Mouse (Mus musculus) embryonic facial prominence, embryonic 14.5 days (tissue): ENCODE data around the gene Coq4. TPM values are rescaled to one million over a fixed set of nuclear protein-coding genes. Genes with fewer than 3 reads are reported as not detected.

ENCODE experiments used
- ATAC-seq: fragments of 200-750 bp; cut with Nextera tagmentation; 2 replicates; pipeline ENCODE4 v1.8.0; 2017; ENCODE audit warnings: low read depth, moderate number of reproducible peaks, moderate TSS enrichment
- DNase-seq: peaks from one replicate; pipeline ENCODE4 v3.0.0-alpha.2; 2015; ENCODE audit warnings: low spot score
- H3K27ac ChIP-seq: fragments of 300-500 bp; sonication (generic); replicated peaks from 2 replicates; pipeline ENCODE4 v1.5.1; 2014; ENCODE audit warnings: low read depth, mild to moderate bottlenecking, low read length, moderate library complexity
- H3K27me3 ChIP-seq: fragments of 300-500 bp; sonication (generic); replicated peaks from 2 replicates; pipeline ENCODE4 v1.6.1; 2014; ENCODE audit warnings: low read length; ENCODE audit not compliant: control insufficient read depth, insufficient read depth
- H3K36me3 ChIP-seq: fragments of 300-500 bp; sonication (generic); 2 replicates; pipeline ENCODE4 v1.6.1; 2014; ENCODE audit warnings: low read length, mixed read lengths; ENCODE audit not compliant: control insufficient read depth, insufficient read depth
- H3K4me1 ChIP-seq: fragments of 300-500 bp; sonication (generic); 2 replicates; pipeline ENCODE4 v1.6.1; 2014; ENCODE audit warnings: antibody characterized with exemption, low read length; ENCODE audit not compliant: control insufficient read depth, insufficient read depth
- H3K4me2 ChIP-seq: fragments of 300-500 bp; sonication (generic); 2 replicates; pipeline ENCODE4 v1.6.1; 2014; ENCODE audit warnings: low read depth, mild to moderate bottlenecking, low read length, moderate library complexity, mixed read lengths
- H3K4me3 ChIP-seq: fragments of 300-500 bp; sonication (generic); 2 replicates; pipeline ENCODE4 v1.5.1; 2014; ENCODE audit warnings: low read depth, mild to moderate bottlenecking, low read length
- H3K9ac ChIP-seq: fragments of 300-500 bp; sonication (generic); 2 replicates; pipeline ENCODE4 v1.6.1; 2014; ENCODE audit warnings: low read depth, mild to moderate bottlenecking, low read length, moderate library complexity, mixed read lengths
- H3K9me3 ChIP-seq: fragments of 300-500 bp; sonication (generic); 2 replicates; pipeline ENCODE4 v1.6.1; 2016; ENCODE audit warnings: low read length; ENCODE audit not compliant: control insufficient read depth
- WGBS: fragments of 180-500 bp; shearing (Covaris S2); extraction: QIAGEN DNeasy Blood & Tissue Kit; methylation state at CpG from one replicate; pipeline ENCODE4 v1.1.7; 2014; 5-methylcytosine and 5-hydroxymethylcytosine counted together
- polyA plus RNA-seq: library from polyadenylated mRNA; unstranded; fragments of >200 nt; fragmentation: Nextera tagmentation; extraction: Ambion mirVana; gene quantifications from 2 replicates; pipeline ENCODE4 v1.2.1, GENCODE M21; 2014

Gene Coq4
- 26.3 and 29.4 TPM in 2 replicates for polyA plus RNA-seq

GRCm38 (mm10) chr2:29787104-29787917, at the start of gene Coq4:
Gene Coq4 (plus strand): TSS chr2:29787493.
- Histone ChIP-seq H3K4me3 (peak within 1 kb of the TSS; percentile 78), H3K4me2 (peak within 1 kb of the TSS; percentile 79), H3K36me3 (peaks cover 60% of the 10 kb centered on the region), H3K27ac (peak within 1 kb of the TSS; percentile 66), H3K9ac (peak within 1 kb of the TSS; percentile 78), H3K27me3 (no peaks in the 10 kb centered on the region), H3K4me1 (peaks cover 7% of the 10 kb centered on the region), H3K9me3 (no peaks in the 10 kb centered on the region)
- peak; percentile 96 for DNase-seq
- peak; percentile 91 for ATAC-seq
- 1% methylated on average over 31 of the region's 31 CpGs for WGBS

- DNase-seq (no peak), ATAC-seq (no peak)
- no peak overlapping the region for H3K27ac ChIP-seq
- H3K9me3 ChIP-seq: no peaks in the 10 kb centered on the region
- no peak overlapping the region for H3K9ac ChIP-seq
- 53% methylated on average over 4 of the region's 4 CpGs for WGBS
- H3K27me3 ChIP-seq: no peaks in the 10 kb centered on the region
- peaks cover 63% of the 10 kb centered on the region for H3K36me3 ChIP-seq
- H3K4me1 ChIP-seq: no peaks in the 10 kb centered on the region
- no peak overlapping the region for H3K4me2 ChIP-seq
- no peak overlapping the region for H3K4me3 ChIP-seq
Observed at GRCm38 (mm10) chr2:29738799-29739198, 48.5 kb upstream of the Coq4 start.

- no peaks in the 10 kb centered on the region for H3K27me3 ChIP-seq
- H3K4me1 ChIP-seq: no peaks in the 10 kb centered on the region
- no peak overlapping the region for H3K9ac ChIP-seq
- peaks cover 58% of the 10 kb centered on the region for H3K36me3 ChIP-seq
- H3K4me3 ChIP-seq: no peak overlapping the region
- ATAC-seq (no peak), DNase-seq (no peak)
- H3K4me2 ChIP-seq: no peak overlapping the region
- H3K9me3 ChIP-seq: no peaks in the 10 kb centered on the region
- 64% methylated on average over 5 of the region's 5 CpGs for WGBS
- H3K27ac ChIP-seq: no peak overlapping the region
Observed at GRCm38 (mm10) chr2:29739368-29739767, 47.9 kb upstream of the Coq4 start.

GRCm38 (mm10) chr2:29741207-29741606, 46.1 kb upstream of the Coq4 start:
- Histone ChIP-seq H3K9me3 (no peaks in the 10 kb centered on the region), H3K27ac (no peak overlapping the region), H3K4me1 (no peaks in the 10 kb centered on the region), H3K4me3 (no peak overlapping the region), H3K9ac (no peak overlapping the region), H3K27me3 (peaks cover 6% of the 10 kb centered on the region), H3K36me3 (peaks cover 43% of the 10 kb centered on the region), H3K4me2 (no peak overlapping the region)
- 92% methylated on average over 6 of the region's 6 CpGs for WGBS
- ATAC-seq: no peak
- DNase-seq: no peak

- Histone ChIP-seq H3K27ac (no peak overlapping the region), H3K4me3 (no peak overlapping the region), H3K36me3 (peaks cover 12% of the 10 kb centered on the region; the same call in 1 of the 2 replicates), H3K9ac (no peak overlapping the region), H3K4me2 (no peak overlapping the region), H3K4me1 (peaks cover 3% of the 10 kb centered on the region; the same call in 1 of the 2 replicates), H3K27me3 (peaks cover 31% of the 10 kb centered on the region), H3K9me3 (0 out of 2 replicates have a peak, but pooled peaks cover 3% of the 10 kb centered on the region)
- 84% methylated on average over 6 of the region's 6 CpGs for WGBS
- ATAC-seq (no peak), DNase-seq (no peak)
Observed at GRCm38 (mm10) chr2:29744256-29744655, 43.0 kb upstream of the Coq4 start.

- Histone ChIP-seq H3K27ac (no peak overlapping the region), H3K9me3 (0 out of 2 replicates have a peak, but pooled peaks cover 3% of the 10 kb centered on the region), H3K4me2 (peak overlapping the region; percentile 66), H3K36me3 (no peaks in the 10 kb centered on the region), H3K27me3 (peaks cover 58% of the 10 kb centered on the region), H3K4me3 (peak overlapping the region; percentile 38), H3K4me1 (peaks cover 8% of the 10 kb centered on the region), H3K9ac (peak overlapping the region; percentile 57)
- DNase-seq (no peak), ATAC-seq (no peak)
- 4% methylated on average over 28 of the region's 50 CpGs for WGBS
Observed at GRCm38 (mm10) chr2:29747188-29747782, 40.0 kb upstream of the Coq4 start.

- 54% methylated on average over 5 of the region's 5 CpGs for WGBS
- H3K27ac ChIP-seq: no peak overlapping the region
- H3K4me1 ChIP-seq: peaks cover 8% of the 10 kb centered on the region
- 0 out of 2 replicates have a peak, but pooled peaks cover 3% of the 10 kb centered on the region for H3K9me3 ChIP-seq
- DNase-seq (no peak), ATAC-seq (no peak)
- H3K27me3 ChIP-seq: peaks cover 64% of the 10 kb centered on the region
- no peaks in the 10 kb centered on the region for H3K36me3 ChIP-seq
- H3K9ac ChIP-seq: no peak overlapping the region
- peak overlapping the region; percentile 66; the same call in 1 of the 2 replicates for H3K4me2 ChIP-seq
- H3K4me3 ChIP-seq: no peak overlapping the region; the same call in 1 of the 2 replicates
Observed at GRCm38 (mm10) chr2:29747852-29748251, 39.4 kb upstream of the Coq4 start.

GRCm38 (mm10) chr2:29748499-29748898, 38.8 kb upstream of the Coq4 start:
- Histone ChIP-seq H3K9me3 (0 out of 2 replicates have a peak, but pooled peaks cover 3% of the 10 kb centered on the region), H3K4me3 (no peak overlapping the region), H3K4me1 (peaks cover 8% of the 10 kb centered on the region), H3K27ac (no peak overlapping the region), H3K36me3 (no peaks in the 10 kb centered on the region), H3K9ac (no peak overlapping the region), H3K27me3 (peaks cover 67% of the 10 kb centered on the region), H3K4me2 (no peak overlapping the region)
- DNase-seq: no peak
- WGBS: 76% methylated on average over 4 of the region's 4 CpGs
- no peak for ATAC-seq
